Mouse (Mus musculus) embryonic facial prominence, embryonic 15.5 days (tissue): ENCODE measurements at regions not wholly inside any gene's neighbourhood (a gene's known extent, or its start where the extent isn't known, plus 50 kb on each side); places are given as distances from the start of the nearest gene placed in this dataset.

Experiments
- ATAC-seq: fragments of 200-750 bp; cut with Nextera tagmentation; 2 replicates; pipeline ENCODE4 v1.8.0; 2017; ENCODE audit warnings: low read depth, moderate TSS enrichment; ENCODE audit not compliant: insufficient number of reproducible peaks, low FRiP score, low TSS enrichment
- H3K27ac ChIP-seq: fragments of 300-500 bp; sonication (generic); replicated peaks from 2 replicates; pipeline ENCODE4 v1.5.1; 2015; ENCODE audit warnings: mild to moderate bottlenecking, inconsistent platforms
- H3K27me3 ChIP-seq: fragments of 300-500 bp; sonication (generic); 2 replicates; pipeline ENCODE4 v1.6.1; 2015; ENCODE audit warnings: inconsistent platforms
- H3K36me3 ChIP-seq: fragments of 300-500 bp; sonication (generic); 2 replicates; pipeline ENCODE4 v1.6.1; 2015; ENCODE audit warnings: mild to moderate bottlenecking, inconsistent platforms
- H3K4me1 ChIP-seq: fragments of 300-500 bp; sonication (generic); 2 replicates; pipeline ENCODE4 v1.6.1; 2015; ENCODE audit warnings: inconsistent platforms
- H3K4me2 ChIP-seq: fragments of 300-500 bp; sonication (generic); replicated peaks from 2 replicates; pipeline ENCODE4 v1.6.1; 2015; ENCODE audit warnings: mild to moderate bottlenecking, inconsistent platforms
- H3K4me3 ChIP-seq: fragments of 300-500 bp; sonication (generic); replicated peaks from 2 replicates; pipeline ENCODE4 v1.5.1; 2015; ENCODE audit warnings: mild to moderate bottlenecking, inconsistent platforms
- H3K9ac ChIP-seq: fragments of 300-500 bp; sonication (generic); 2 replicates; pipeline ENCODE4 v1.6.1; 2015; ENCODE audit warnings: inconsistent platforms
- H3K9me3 ChIP-seq: fragments of 300-500 bp; sonication (generic); replicated peaks from 2 replicates; pipeline ENCODE4 v1.6.1; 2016; ENCODE audit warnings: inconsistent platforms
- WGBS: fragments of 180-500 bp; shearing (Covaris S2); methylation state at CpG from one replicate; pipeline ENCODE4 v1.1.7; 2015; 5-methylcytosine and 5-hydroxymethylcytosine counted together

- no peak overlapping the region for H3K27ac ChIP-seq
- H3K9ac ChIP-seq = no peak overlapping the region
- no peak overlapping the region for H3K4me2 ChIP-seq
- no peaks in the 10 kb centered on the region for H3K36me3 ChIP-seq
- ATAC-seq = no peak
- no peaks in the 10 kb centered on the region for H3K9me3 ChIP-seq
- no peaks in the 10 kb centered on the region for H3K4me1 ChIP-seq
- no peaks in the 10 kb centered on the region for H3K27me3 ChIP-seq
- 62% methylated on average over 3 of the region's 3 CpGs for WGBS
- H3K4me3 ChIP-seq = no peak overlapping the region
These were observed 999.1 kb downstream of the Gsdmc2 start for GRCm38 (mm10) chr15:62845884-62846283.

- ATAC-seq = no peak
- no peak overlapping the region for H3K27ac ChIP-seq
- H3K36me3 ChIP-seq = no peaks in the 10 kb centered on the region
- no peak overlapping the region for H3K4me3 ChIP-seq
- no peaks in the 10 kb centered on the region for H3K27me3 ChIP-seq
- no peak overlapping the region for H3K4me2 ChIP-seq
- H3K9me3 ChIP-seq = no peaks in the 10 kb centered on the region
- H3K9ac ChIP-seq = no peak overlapping the region
- no peaks in the 10 kb centered on the region for H3K4me1 ChIP-seq
These were observed 1019.4 kb downstream of the Gsdmc2 start for GRCm38 (mm10) chr15:62825586-62825985.

GRCm38 (mm10) chr15:62823861-62824518 is 1021.0 kb downstream of the Gsdmc2 start:
- Histone ChIP-seq H3K4me1 (no peaks in the 10 kb centered on the region), H3K27ac (no peak overlapping the region), H3K4me2 (no peak overlapping the region), H3K36me3 (no peaks in the 10 kb centered on the region), H3K27me3 (no peaks in the 10 kb centered on the region), H3K9me3 (no peaks in the 10 kb centered on the region), H3K9ac (no peak overlapping the region), H3K4me3 (no peak overlapping the region)
- 78% methylated on average over 1 of the region's 1 CpGs for WGBS
- ATAC-seq = no peak

GRCm38 (mm10) chr15:62822305-62822704 is 1022.7 kb downstream of the Gsdmc2 start:
- H3K9ac ChIP-seq = no peak overlapping the region
- H3K27me3 ChIP-seq = no peaks in the 10 kb centered on the region
- H3K27ac ChIP-seq = no peak overlapping the region
- no peak overlapping the region for H3K4me2 ChIP-seq
- H3K4me1 ChIP-seq = no peaks in the 10 kb centered on the region
- no peaks in the 10 kb centered on the region for H3K9me3 ChIP-seq
- H3K4me3 ChIP-seq = no peak overlapping the region
- H3K36me3 ChIP-seq = no peaks in the 10 kb centered on the region
- ATAC-seq = no peak

- Histone ChIP-seq H3K36me3 (no peaks in the 10 kb centered on the region), H3K27me3 (no peaks in the 10 kb centered on the region), H3K4me2 (no peak overlapping the region), H3K4me3 (no peak overlapping the region), H3K9me3 (no peaks in the 10 kb centered on the region), H3K27ac (no peak overlapping the region), H3K4me1 (no peaks in the 10 kb centered on the region), H3K9ac (no peak overlapping the region)
- ATAC-seq = no peak
- 89% methylated on average over 1 of the region's 1 CpGs for WGBS
These were observed 1031.9 kb downstream of the Gsdmc2 start for GRCm38 (mm10) chr15:62813093-62813492.

- no peaks in the 10 kb centered on the region for H3K27me3 ChIP-seq
- no peaks in the 10 kb centered on the region for H3K36me3 ChIP-seq
- H3K9me3 ChIP-seq = no peaks in the 10 kb centered on the region
- no peak for ATAC-seq
- no peaks in the 10 kb centered on the region for H3K4me1 ChIP-seq
- H3K9ac ChIP-seq = no peak overlapping the region
- WGBS = 40% methylated on average over 2 of the region's 2 CpGs
- H3K27ac ChIP-seq = no peak overlapping the region
- no peak overlapping the region for H3K4me2 ChIP-seq
- no peak overlapping the region for H3K4me3 ChIP-seq
These were observed 1033.0 kb downstream of the Gsdmc2 start for GRCm38 (mm10) chr15:62812026-62812425.

- WGBS = 85% methylated on average over 3 of the region's 3 CpGs
- no peak overlapping the region for H3K4me3 ChIP-seq
- no peak overlapping the region for H3K9ac ChIP-seq
- no peak for ATAC-seq
- H3K4me2 ChIP-seq = no peak overlapping the region
- H3K36me3 ChIP-seq = no peaks in the 10 kb centered on the region
- H3K27ac ChIP-seq = no peak overlapping the region
- no peaks in the 10 kb centered on the region for H3K9me3 ChIP-seq
- H3K4me1 ChIP-seq = no peaks in the 10 kb centered on the region
- no peaks in the 10 kb centered on the region for H3K27me3 ChIP-seq
These were observed 1035.7 kb downstream of the Gsdmc2 start for GRCm38 (mm10) chr15:62809320-62809719.

- no peak overlapping the region for H3K4me2 ChIP-seq
- no peak overlapping the region for H3K27ac ChIP-seq
- H3K4me1 ChIP-seq = no peaks in the 10 kb centered on the region
- H3K27me3 ChIP-seq = no peaks in the 10 kb centered on the region
- ATAC-seq = no peak
- 88% methylated on average over 4 of the region's 4 CpGs for WGBS
- H3K4me3 ChIP-seq = no peak overlapping the region
- no peaks in the 10 kb centered on the region for H3K36me3 ChIP-seq
- H3K9ac ChIP-seq = no peak overlapping the region
- no peaks in the 10 kb centered on the region for H3K9me3 ChIP-seq
These were observed 1036.7 kb downstream of the Gsdmc2 start for GRCm38 (mm10) chr15:62808087-62808808.

GRCm38 (mm10) chr15:62807364-62807763 is 1037.6 kb downstream of the Gsdmc2 start:
- no peaks in the 10 kb centered on the region for H3K9me3 ChIP-seq
- ATAC-seq = no peak
- no peak overlapping the region for H3K9ac ChIP-seq
- H3K4me2 ChIP-seq = no peak overlapping the region
- H3K36me3 ChIP-seq = no peaks in the 10 kb centered on the region
- no peak overlapping the region for H3K4me3 ChIP-seq
- H3K4me1 ChIP-seq = no peaks in the 10 kb centered on the region
- H3K27me3 ChIP-seq = no peaks in the 10 kb centered on the region
- no peak overlapping the region for H3K27ac ChIP-seq
- WGBS = 55% methylated on average over 1 of the region's 1 CpGs

GRCm38 (mm10) chr15:62802770-62803169 is 1042.2 kb downstream of the Gsdmc2 start:
- no peak overlapping the region for H3K4me2 ChIP-seq
- ATAC-seq = no peak
- no peaks in the 10 kb centered on the region for H3K4me1 ChIP-seq
- no peaks in the 10 kb centered on the region for H3K27me3 ChIP-seq
- no peak overlapping the region for H3K9ac ChIP-seq
- H3K4me3 ChIP-seq = no peak overlapping the region
- no peaks in the 10 kb centered on the region for H3K9me3 ChIP-seq
- no peaks in the 10 kb centered on the region for H3K36me3 ChIP-seq
- no peak overlapping the region for H3K27ac ChIP-seq

- H3K4me2 ChIP-seq = no peak overlapping the region
- H3K4me3 ChIP-seq = no peak overlapping the region
- no peak overlapping the region for H3K9ac ChIP-seq
- no peak overlapping the region for H3K27ac ChIP-seq
- H3K27me3 ChIP-seq = no peaks in the 10 kb centered on the region
- no peaks in the 10 kb centered on the region for H3K4me1 ChIP-seq
- H3K9me3 ChIP-seq = no peaks in the 10 kb centered on the region
- no peak for ATAC-seq
- WGBS = 71% methylated on average over 4 of the region's 4 CpGs
- H3K36me3 ChIP-seq = no peaks in the 10 kb centered on the region
These were observed 1046.2 kb downstream of the Gsdmc2 start for GRCm38 (mm10) chr15:62798731-62799130.

- no peaks in the 10 kb centered on the region for H3K4me1 ChIP-seq
- H3K9ac ChIP-seq = no peak overlapping the region
- H3K4me3 ChIP-seq = no peak overlapping the region
- H3K36me3 ChIP-seq = no peaks in the 10 kb centered on the region
- no peaks in the 10 kb centered on the region for H3K27me3 ChIP-seq
- no peaks in the 10 kb centered on the region for H3K9me3 ChIP-seq
- H3K27ac ChIP-seq = no peak overlapping the region
- H3K4me2 ChIP-seq = no peak overlapping the region
- ATAC-seq = no peak
- 90% methylated on average over 5 of the region's 5 CpGs for WGBS
These were observed 1051.4 kb downstream of the Gsdmc2 start for GRCm38 (mm10) chr15:62793569-62793968.
